Mouse (Mus musculus) erythroblast, embryonic 14.5 days (primary cell): ENCODE measurements around the gene Brsk2.

Experiments used
- GATA1 ChIP-seq: IDR thresholded peaks from 2 replicates; pipeline ENCODE4 v1.6.1; 2012; ENCODE audit warnings: low read length, inconsistent platforms, mixed read lengths
- TAL1 ChIP-seq: IDR thresholded peaks from 3 replicates; pipeline ENCODE4 v1.6.1; 2012; ENCODE audit warnings: low read length, inconsistent platforms, mixed read lengths

DNA sequence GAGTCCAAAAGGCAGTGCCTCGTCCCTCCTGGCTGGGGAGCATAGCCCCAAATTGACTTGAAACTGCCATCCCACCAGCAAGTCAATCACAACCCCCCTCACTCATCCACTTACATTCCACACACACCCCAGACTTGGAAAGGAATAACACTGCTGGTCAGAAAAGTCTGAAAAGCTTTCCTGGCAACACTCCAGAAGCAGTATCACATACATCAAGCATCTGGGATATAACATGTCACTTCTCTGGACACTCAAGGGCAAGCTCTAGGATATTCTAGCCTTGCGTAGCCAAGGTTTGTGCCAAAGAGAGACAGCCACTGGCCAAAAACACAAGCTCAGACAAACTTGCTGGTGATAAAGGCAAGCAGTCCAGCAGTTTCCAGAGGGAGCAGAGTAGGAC is 75.6 kb downstream of the Brsk2 start:
- no peak for TF ChIP-seq TAL1
- no peak for TF ChIP-seq GATA1
